Mouse (Mus musculus) intestine, postnatal 0 days (tissue): Measurements from ENCODE around the gene Car11. TPM values are rescaled to one million over a fixed set of nuclear protein-coding genes. Genes with fewer than 3 reads are reported as not detected.

Experiments used
- ATAC-seq: fragments of 200-750 bp; cut with Nextera tagmentation; 2 replicates; pipeline ENCODE4 v1.8.0; 2017; ENCODE audit warnings: mild to moderate bottlenecking, moderate TSS enrichment, moderate library complexity
- H3K27ac ChIP-seq: fragments of 300-500 bp; sonication (generic); 2 replicates; pipeline ENCODE4 v1.5.1; 2014; ENCODE audit warnings: mild to moderate bottlenecking, low read depth, low read length, moderate library complexity
- H3K27me3 ChIP-seq: fragments of 300-500 bp; sonication (generic); replicated peaks from 2 replicates; pipeline ENCODE4 v1.6.1; 2014; ENCODE audit warnings: low read length, mixed read lengths; ENCODE audit not compliant: control insufficient read depth, insufficient read depth
- H3K36me3 ChIP-seq: fragments of 300-500 bp; sonication (generic); 2 replicates; pipeline ENCODE4 v1.6.1; 2014; ENCODE audit warnings: mild to moderate bottlenecking, moderate library complexity; ENCODE audit not compliant: control insufficient read depth, insufficient read depth
- H3K4me1 ChIP-seq: fragments of 300-500 bp; sonication (generic); replicated peaks from 2 replicates; pipeline ENCODE4 v1.6.1; 2014; ENCODE audit warnings: antibody characterized with exemption, low read length, mixed read lengths; ENCODE audit not compliant: control insufficient read depth, insufficient read depth
- H3K4me2 ChIP-seq: fragments of 300-500 bp; sonication (generic); replicated peaks from 2 replicates; pipeline ENCODE4 v1.6.1; 2014; ENCODE audit warnings: low read depth, mild to moderate bottlenecking, moderate library complexity
- H3K4me3 ChIP-seq: fragments of 300-500 bp; sonication (generic); 2 replicates; pipeline ENCODE4 v1.5.1; 2014; ENCODE audit warnings: low read depth, low read length
- H3K9ac ChIP-seq: fragments of 300-500 bp; sonication (generic); 2 replicates; pipeline ENCODE4 v1.6.1; 2014; ENCODE audit warnings: mild to moderate bottlenecking, low read depth, low read length
- H3K9me3 ChIP-seq: fragments of 300-500 bp; sonication (generic); 2 replicates; pipeline ENCODE4 v1.6.1; 2016; ENCODE audit warnings: mixed run types; ENCODE audit not compliant: control insufficient read depth
- CTCF ChIP-seq: sonication (generic); IDR thresholded peaks from 2 replicates; pipeline ENCODE4 v1.5.1; 2016; ENCODE audit warnings: low read depth, mild to moderate bottlenecking, control low read depth, antibody characterized with exemption, moderate library complexity
- WGBS: fragments of 180-500 bp; shearing (Covaris S2); extraction: QIAGEN DNeasy Blood & Tissue Kit; methylation state at CpG from one replicate; pipeline ENCODE4 v1.1.7; 2014; 5-methylcytosine and 5-hydroxymethylcytosine counted together
- polyA plus RNA-seq: library from polyadenylated mRNA; unstranded; fragments of >200 nt; fragmentation: Nextera tagmentation; extraction: Ambion mirVana; gene quantifications from 2 replicates; pipeline ENCODE4 v1.2.1, GENCODE M21; 2015

The Car11 gene
- polyA plus RNA-seq, 1 experiment from 2014 or later, result 2.7 TPM

GRCm38 (mm10) chr7:45697894-45698293, 1.7 kb upstream of the Car11 start:
- Histone ChIP-seq H3K4me1 (0 out of 2 replicates have a peak, but pooled peaks cover 2% of the 10 kb centered on the region), H3K4me2 (no peak overlapping the region), H3K36me3 (no peaks in the 10 kb centered on the region), H3K9ac (no peak overlapping the region), H3K9me3 (no peaks in the 10 kb centered on the region), H3K4me3 (no peak overlapping the region), H3K27ac (no peak overlapping the region), H3K27me3 (peaks cover 27% of the 10 kb centered on the region)
- TF ChIP-seq CTCF, result no peak
- no peak for ATAC-seq
- 82% methylated on average over 5 of the region's 7 CpGs for WGBS

GRCm38 (mm10) chr7:45700301-45701015, 815 bp downstream of the Car11 start:
- WGBS, result 2% methylated on average over 20 of the region's 20 CpGs

GRCm38 (mm10) chr7:45701072-45701471, 1.4 kb downstream of the Car11 start:
- Histone ChIP-seq H3K4me3 (no peak overlapping the region), H3K9ac (no peak overlapping the region), H3K9me3 (no peaks in the 10 kb centered on the region), H3K27ac (no peak overlapping the region), H3K36me3 (no peaks in the 10 kb centered on the region), H3K4me1 (0 out of 2 replicates have a peak, but pooled peaks cover 8% of the 10 kb centered on the region), H3K27me3 (peaks cover 27% of the 10 kb centered on the region), H3K4me2 (peak overlapping the region; percentile 28; the same call in 1 of the 2 replicates)
- no peak for ATAC-seq
- TF ChIP-seq CTCF, result no peak
- 38% methylated on average over 11 of the region's 11 CpGs for WGBS

More at GRCm38 (mm10) chr7:45700301-45701015, 815 bp downstream of the Car11 start:
- Histone ChIP-seq H3K27me3 (peaks cover 27% of the 10 kb centered on the region), H3K4me1 (0 out of 2 replicates have a peak, but pooled peaks cover 6% of the 10 kb centered on the region), H3K4me3 (peak overlapping the region; percentile 34), H3K36me3 (no peaks in the 10 kb centered on the region), H3K27ac (no peak overlapping the region), H3K9ac (no peak overlapping the region), H3K4me2 (peak overlapping the region; percentile 55), H3K9me3 (no peaks in the 10 kb centered on the region)
- no peak for TF ChIP-seq CTCF
- ATAC-seq, result no peak

GRCm38 (mm10) chr7:45701607-45702006, 2.0 kb downstream of the Car11 start:
- no peak for TF ChIP-seq CTCF
- Histone ChIP-seq H3K9me3 (no peaks in the 10 kb centered on the region), H3K9ac (no peak overlapping the region), H3K4me3 (no peak overlapping the region), H3K4me1 (0 out of 2 replicates have a peak, but pooled peaks cover 8% of the 10 kb centered on the region), H3K4me2 (0 out of 2 replicates have a peak overlapping the region, but pooled peaks have one; percentile 28), H3K27ac (no peak overlapping the region), H3K27me3 (peaks cover 27% of the 10 kb centered on the region), H3K36me3 (no peaks in the 10 kb centered on the region)
- WGBS, result 91% methylated on average over 11 of the region's 11 CpGs
- no peak for ATAC-seq

- H3K27me3 ChIP-seq, result peaks cover 27% of the 10 kb centered on the region
- 89% methylated on average over 11 of the region's 11 CpGs for WGBS
- no peaks in the 10 kb centered on the region for H3K9me3 ChIP-seq
- H3K36me3 ChIP-seq, result no peaks in the 10 kb centered on the region
- H3K4me2 ChIP-seq, result no peak overlapping the region
- H3K27ac ChIP-seq, result no peak overlapping the region
- no peak for TF ChIP-seq CTCF
- no peak overlapping the region for H3K9ac ChIP-seq
- ATAC-seq, result no peak
- no peak overlapping the region for H3K4me3 ChIP-seq
- peaks cover 12% of the 10 kb centered on the region; the same call in 1 of the 2 replicates for H3K4me1 ChIP-seq
Observed at GRCm38 (mm10) chr7:45702316-45702715, 2.7 kb downstream of the Car11 start.

- H3K4me1 ChIP-seq, result peaks cover 12% of the 10 kb centered on the region; the same call in 1 of the 2 replicates
- H3K27ac ChIP-seq, result no peak overlapping the region
- TF ChIP-seq CTCF, result no peak
- no peak overlapping the region for H3K4me3 ChIP-seq
- peaks cover 24% of the 10 kb centered on the region for H3K27me3 ChIP-seq
- H3K9me3 ChIP-seq, result no peaks in the 10 kb centered on the region
- ATAC-seq, result no peak
- no peaks in the 10 kb centered on the region for H3K36me3 ChIP-seq
- no peak overlapping the region for H3K9ac ChIP-seq
- WGBS, result 90% methylated on average over 17 of the region's 17 CpGs
- H3K4me2 ChIP-seq, result no peak overlapping the region
Observed at GRCm38 (mm10) chr7:45702809-45703520, 3.3 kb downstream of the Car11 start.
